In genomic region chr8:120408241-120409215, GRCm38 (mm10) we compare ENCODE assay signal across 9 mouse cellular contexts.
DNase-seq lines count a peak whose midpoint lies in the region; ATAC-seq and TF ChIP-seq lines count a peak whose summit lies in the region.
"Had no signal": no experiment of that assay in that cellular context is flagged by ENCODE, and none has a peak within 500 bp of the region (broad histone marks: within the 10 kb centered on the region; RNA-seq: fewer than 3 reads in every experiment).

No protein-coding gene starts in this region.

- no peak overlapping the region for H3K4me2 ChIP-seq in neural tube, embryonic 11.5 days (ENCODE audit: low read depth)
- H3K4me2 ChIP-seq in liver, embryonic 14.5 days (ENCODE audit: low read depth) = no peak overlapping the region; the same call in 1 of the 2 replicates
- H3K4me2 ChIP-seq: limb, embryonic 12.5 days had no signal

- peak; percentile 65 for DNase-seq in neural tube, embryonic 11.5 days (ENCODE audit: low spot score)
- DNase-seq in neural tube, embryonic 10.5 days (ENCODE audit: extremely low spot score, low spot score) = no peak
- DNase-seq in embryonic facial prominence, embryonic 10.5 days (ENCODE audit: low spot score) = peak; percentile 42
- DNase-seq in liver, embryonic 14.5 days (ENCODE audit: low read depth in 3 of 3, low spot score in 3 of 3) = no peak
- DNase-seq in splenic B cell, adult 2 months (ENCODE audit: low read depth, low spot score) = peak; percentile 18
- no peak for DNase-seq in heart, adult 9 months (ENCODE audit: low spot score in 2 of 2)

- H3K9ac ChIP-seq in neural tube, embryonic 11.5 days (ENCODE audit: low read length) = peak overlapping the region; percentile 11; the same call in 1 of the 2 replicates
- H3K9ac ChIP-seq in liver, embryonic 14.5 days (replicated peaks) = no peak overlapping the region
- H3K9ac ChIP-seq: limb, embryonic 12.5 days had no signal

- no peaks in the 10 kb centered on the region for H3K27me3 ChIP-seq in neural tube, embryonic 11.5 days (ENCODE audit: control insufficient read depth, insufficient read depth, low read length)
- H3K27me3 ChIP-seq in embryonic facial prominence, embryonic 10.5 days (replicated peaks; ENCODE audit: low read depth, poor library complexity, severe bottlenecking) = peaks cover 73% of the 10 kb centered on the region
- no peaks in the 10 kb centered on the region for H3K27me3 ChIP-seq in liver, embryonic 14.5 days (ENCODE audit: control insufficient read depth, insufficient read depth, low read length)
- H3K27me3 ChIP-seq in splenic B cell, adult 2 months (ENCODE audit: control insufficient read depth, insufficient read depth, low read length, poor library complexity, severe bottlenecking) = no peaks in the 10 kb centered on the region

- no peaks in the 10 kb centered on the region for H3K36me3 ChIP-seq in neural tube, embryonic 11.5 days (ENCODE audit: control insufficient read depth, insufficient read depth, low read length)
- no peaks in the 10 kb centered on the region for H3K36me3 ChIP-seq in embryonic facial prominence, embryonic 10.5 days (replicated peaks)
- no peaks in the 10 kb centered on the region for H3K36me3 ChIP-seq in liver, embryonic 14.5 days (replicated peaks; ENCODE audit: control insufficient read depth, insufficient read depth, low read depth)
- H3K36me3 ChIP-seq in splenic B cell, adult 2 months (ENCODE audit: control insufficient read depth, insufficient read depth, low read length, poor library complexity, severe bottlenecking) = no peaks in the 10 kb centered on the region
- H3K36me3 ChIP-seq: limb, embryonic 12.5 days had no signal

- WGBS in neural tube, embryonic 11.5 days = 22% methylated on average over 14 of the region's 14 CpGs
- 30% methylated on average over 14 of the region's 14 CpGs for WGBS in embryonic facial prominence, embryonic 10.5 days
- WGBS in liver, embryonic 14.5 days (ENCODE audit: insufficient replicate concordance) = 55% methylated on average over 14 of the region's 14 CpGs

- H3K27ac ChIP-seq in neural tube, embryonic 11.5 days (ENCODE audit: low read depth, low read length) = peak overlapping the region; percentile 84
- peak overlapping the region; percentile 75 for H3K27ac ChIP-seq in embryonic facial prominence, embryonic 10.5 days (replicated peaks)
- H3K27ac ChIP-seq in liver, embryonic 14.5 days = no peak overlapping the region; the same call in 1 of the 2 replicates
- H3K27ac ChIP-seq: limb, embryonic 12.5 days had no signal

- H3K9me3 ChIP-seq in neural tube, embryonic 11.5 days (ENCODE audit: control insufficient read depth, low read length) = no peaks in the 10 kb centered on the region
- no peaks in the 10 kb centered on the region for H3K9me3 ChIP-seq in embryonic facial prominence, embryonic 10.5 days
- no peaks in the 10 kb centered on the region for H3K9me3 ChIP-seq in liver, embryonic 14.5 days (ENCODE audit: control insufficient read depth, low read length)
- H3K9me3 ChIP-seq: limb, embryonic 12.5 days had no signal

- H3K4me1 ChIP-seq in neural tube, embryonic 11.5 days (ENCODE audit: control insufficient read depth, insufficient read depth, low read length) = peaks cover 77% of the 10 kb centered on the region
- H3K4me1 ChIP-seq in embryonic facial prominence, embryonic 10.5 days = peaks cover 93% of the 10 kb centered on the region
- H3K4me1 ChIP-seq in liver, embryonic 14.5 days (replicated peaks; ENCODE audit: control insufficient read depth in 2 of 2, insufficient read depth in 2 of 2, low read length in 1 of 2) = peaks cover 9 to 33% of the 10 kb centered on the region in 2 experiments

- H3K4me3 ChIP-seq in neural tube, embryonic 11.5 days (ENCODE audit: low read depth, low read length) = no peak overlapping the region
- no peak overlapping the region for H3K4me3 ChIP-seq in embryonic facial prominence, embryonic 10.5 days
- no peak overlapping the region for H3K4me3 ChIP-seq in liver, embryonic 14.5 days (ENCODE audit: insufficient read depth in 1 of 2, low read depth in 2 of 2, low read length in 2 of 2)
- H3K4me3 ChIP-seq: limb, embryonic 12.5 days had no signal

- peak; percentile 39; the same call in 1 of the 2 replicates for TF ChIP-seq CTCF in liver, embryonic 14.5 days (IDR thresholded peaks at IDR 0.05; ENCODE audit: low read depth)

- no peak for TF ChIP-seq EP300 in liver, embryonic 14.5 days (IDR thresholded peaks at IDR 0.05; ENCODE audit: low read depth)

- no peak for ATAC-seq in neural tube, embryonic 11.5 days (ENCODE audit: insufficient read depth, low FRiP score, low TSS enrichment)
- ATAC-seq in liver, embryonic 14.5 days (ENCODE audit: insufficient read depth) = no peak
- ATAC-seq in erythroid progenitor cell, adult 5-6 weeks (replicated peaks; ENCODE audit: low FRiP score, poor library complexity, severe bottlenecking) = no peak
- no peak for ATAC-seq in granulocyte monocyte progenitor cell, adult 5-6 weeks (replicated peaks; ENCODE audit: poor library complexity, severe bottlenecking)

Comparison
In these comparisons a context has a peak if more than half of its experiments do, and no peak if none do; other contexts are left out.
1. DNase-seq: peak in neural tube, embryonic 11.5 days (single experiment), embryonic facial prominence, embryonic 10.5 days (single experiment) and splenic B cell, adult 2 months (single experiment); none in neural tube, embryonic 10.5 days (single experiment), liver, embryonic 14.5 days (0 of 3) and heart, adult 9 months (0 of 2).